26 mouse cellular contexts compared by ENCODE assay signal in the genomic region with DNA sequence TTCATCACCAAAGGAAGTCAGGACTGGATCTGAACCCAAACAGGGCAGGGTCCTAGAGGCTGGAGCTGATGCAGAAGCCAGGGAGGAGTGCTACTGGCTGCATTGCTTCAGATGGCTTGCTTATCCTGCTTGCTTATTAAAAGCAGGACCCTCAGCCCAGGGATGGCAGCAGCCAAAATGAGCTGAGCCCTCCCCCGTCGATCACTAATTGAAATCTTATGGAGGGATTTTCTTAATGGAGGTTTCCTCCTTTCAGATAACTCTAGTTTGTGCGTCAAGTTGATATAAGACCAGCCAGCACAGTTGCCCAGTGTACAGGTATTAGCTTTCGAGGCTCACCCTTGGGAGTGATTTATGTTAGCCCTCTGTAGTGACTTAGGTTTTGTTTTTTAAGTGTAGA.
DNase-seq lines count a peak whose midpoint lies in the region; ATAC-seq lines count a peak whose summit lies in the region.
"Had no signal": no experiment of that assay in that cellular context is flagged by ENCODE, and none has a peak within 500 bp of the region (broad histone marks: within the 10 kb centered on the region; RNA-seq: fewer than 3 reads in every experiment).

No protein-coding gene starts in this region.

- H3K9ac ChIP-seq in embryonic facial prominence, embryonic 11.5 days (replicated peaks; ENCODE audit: low read length), result no peak overlapping the region
- no peak overlapping the region for H3K9ac ChIP-seq in limb, embryonic 11.5 days (ENCODE audit: low read length)
- no peak overlapping the region for H3K9ac ChIP-seq in midbrain, embryonic 16.5 days (ENCODE audit: low read depth, low read length)
- H3K9ac ChIP-seq: embryonic facial prominence, embryonic 13.5 days; forebrain, embryonic 12.5 days; forebrain, embryonic 15.5 days; heart, embryonic 13.5 days; hindbrain, embryonic 15.5 days had no signal

- no peak overlapping the region for H3K4me2 ChIP-seq in embryonic facial prominence, embryonic 11.5 days (ENCODE audit: low read depth, low read length)
- H3K4me2 ChIP-seq in limb, embryonic 11.5 days (ENCODE audit: low read depth, severe bottlenecking), result no peak overlapping the region
- H3K4me2 ChIP-seq in midbrain, embryonic 16.5 days (ENCODE audit: low read length), result no peak overlapping the region
- H3K4me2 ChIP-seq: embryonic facial prominence, embryonic 13.5 days; forebrain, embryonic 12.5 days; forebrain, embryonic 15.5 days; heart, embryonic 13.5 days; hindbrain, embryonic 15.5 days had no signal

- peak; percentile 41 for DNase-seq in embryo, embryonic 11 days
- peak; percentile 57 for DNase-seq in embryonic facial prominence, embryonic 11.5 days (ENCODE audit: low spot score)
- DNase-seq in limb, embryonic 11.5 days (ENCODE audit: low spot score), result peak; percentile 45
- no peak for DNase-seq in left cerebral cortex, adult 9 months (ENCODE audit: low spot score in 2 of 2)
- DNase-seq: adrenal gland, adult 2 months; adrenal gland, postnatal 14 days; cerebellum, adult 11 months; cerebellum, adult 2 months; cerebellum, adult 9-11 months; cerebellum, postnatal 36 days; gastrocnemius, postnatal 25 days; heart, adult 2 months; heart, postnatal 14 days; heart, postnatal 4 days had no signal

- no peak overlapping the region for H3K4me3 ChIP-seq in embryonic facial prominence, embryonic 11.5 days (ENCODE audit: low read depth, low read length)
- no peak overlapping the region for H3K4me3 ChIP-seq in limb, embryonic 11.5 days (ENCODE audit: low read depth, low read length)
- H3K4me3 ChIP-seq in midbrain, embryonic 16.5 days (ENCODE audit: low read depth, low read length), result no peak overlapping the region
- H3K4me3 ChIP-seq: embryonic facial prominence, embryonic 13.5 days; erythroblast, embryonic 14.5 days; forebrain, embryonic 12.5 days; forebrain, embryonic 15.5 days; heart, adult 2 months; heart, embryonic 10.5 days; heart, embryonic 13.5 days; hindbrain, embryonic 15.5 days had no signal

- no peaks in the 10 kb centered on the region for H3K36me3 ChIP-seq in embryonic facial prominence, embryonic 11.5 days (replicated peaks; ENCODE audit: control insufficient read depth, insufficient read depth, low read depth, low read length)
- H3K36me3 ChIP-seq in limb, embryonic 11.5 days (ENCODE audit: control insufficient read depth, insufficient read depth, low read length), result no peaks in the 10 kb centered on the region
- no peaks in the 10 kb centered on the region for H3K36me3 ChIP-seq in midbrain, embryonic 16.5 days (ENCODE audit: control insufficient read depth, insufficient read depth, low read length)
- H3K36me3 ChIP-seq: embryonic facial prominence, embryonic 13.5 days; forebrain, embryonic 12.5 days; forebrain, embryonic 15.5 days; heart, embryonic 10.5 days; hindbrain, embryonic 15.5 days had no signal

- no peaks in the 10 kb centered on the region for H3K9me3 ChIP-seq in embryonic facial prominence, embryonic 11.5 days (replicated peaks; ENCODE audit: control insufficient read depth, low read length)
- no peaks in the 10 kb centered on the region for H3K9me3 ChIP-seq in limb, embryonic 11.5 days (ENCODE audit: control insufficient read depth, low read length)
- no peaks in the 10 kb centered on the region for H3K9me3 ChIP-seq in midbrain, embryonic 16.5 days (replicated peaks; ENCODE audit: control insufficient read depth, low read length, poor library complexity, severe bottlenecking)
- H3K9me3 ChIP-seq: forebrain, embryonic 15.5 days; heart, embryonic 10.5 days; hindbrain, embryonic 15.5 days had no signal

- 48% methylated on average over 4 of the region's 4 CpGs for WGBS in embryonic facial prominence, embryonic 11.5 days
- 15% methylated on average over 4 of the region's 4 CpGs for WGBS in limb, embryonic 11.5 days
- 76% methylated on average over 4 of the region's 4 CpGs for WGBS in midbrain, embryonic 16.5 days

- no peak overlapping the region for H3K27ac ChIP-seq in embryonic facial prominence, embryonic 11.5 days (replicated peaks; ENCODE audit: low read depth, low read length)
- no peak overlapping the region for H3K27ac ChIP-seq in limb, embryonic 11.5 days (replicated peaks; ENCODE audit: low read depth, low read length)
- H3K27ac ChIP-seq in midbrain, embryonic 16.5 days (ENCODE audit: low read length), result no peak overlapping the region
- H3K27ac ChIP-seq: embryonic facial prominence, embryonic 13.5 days; forebrain, embryonic 12.5 days; forebrain, embryonic 15.5 days; heart, adult 2 months; heart, embryonic 10.5 days; heart, embryonic 13.5 days; hindbrain, embryonic 15.5 days had no signal

- H3K4me1 ChIP-seq in embryonic facial prominence, embryonic 11.5 days (ENCODE audit: control insufficient read depth, insufficient read depth, low read length), result no peaks in the 10 kb centered on the region
- H3K4me1 ChIP-seq in limb, embryonic 11.5 days (ENCODE audit: control insufficient read depth, insufficient read depth, low read length), result no peaks in the 10 kb centered on the region
- no peaks in the 10 kb centered on the region for H3K4me1 ChIP-seq in midbrain, embryonic 16.5 days (ENCODE audit: control insufficient read depth, insufficient read depth, low read length)
- H3K4me1 ChIP-seq: embryonic facial prominence, embryonic 13.5 days; forebrain, embryonic 12.5 days; heart, embryonic 10.5 days; heart, embryonic 13.5 days; hindbrain, embryonic 15.5 days had no signal

- H3K27me3 ChIP-seq in embryonic facial prominence, embryonic 11.5 days (ENCODE audit: control insufficient read depth, insufficient read depth, low read length), result no peaks in the 10 kb centered on the region
- H3K27me3 ChIP-seq in limb, embryonic 11.5 days (ENCODE audit: control insufficient read depth, insufficient read depth, low read length), result no peaks in the 10 kb centered on the region
- no peaks in the 10 kb centered on the region for H3K27me3 ChIP-seq in midbrain, embryonic 16.5 days (ENCODE audit: control insufficient read depth, insufficient read depth, low read depth, low read length)
- H3K27me3 ChIP-seq: embryonic facial prominence, embryonic 13.5 days; forebrain, embryonic 12.5 days; forebrain, embryonic 15.5 days; heart, embryonic 13.5 days; hindbrain, embryonic 15.5 days had no signal

- ATAC-seq in embryonic facial prominence, embryonic 11.5 days (replicated peaks; ENCODE audit: insufficient number of reproducible peaks, low FRiP score, low TSS enrichment, low read depth), result no peak
- no peak for ATAC-seq in limb, embryonic 11.5 days (ENCODE audit: insufficient number of reproducible peaks, low FRiP score, low TSS enrichment, low read depth)
- no peak for ATAC-seq in midbrain, embryonic 16.5 days
- ATAC-seq in granulocyte monocyte progenitor cell, adult 5-6 weeks (replicated peaks; ENCODE audit: poor library complexity, severe bottlenecking), result no peak
- ATAC-seq: CD4-positive, CD25-positive, alpha-beta regulatory T cell, adult 4 months; forebrain, embryonic 15.5 days; inflammation-experienced regulatory T-cells, adult 6 months; intestine, embryonic 16.5 days had no signal

Comparison
In these comparisons a context has a peak if more than half of its experiments do, and no peak if none do; other contexts are left out.
1. DNase-seq: peak in embryo, embryonic 11 days (single experiment), embryonic facial prominence, embryonic 11.5 days (single experiment) and limb, embryonic 11.5 days (single experiment); none in left cerebral cortex, adult 9 months (0 of 2).